Mouse (Mus musculus): ENCODE data around the gene Wdr5b.
"Not testable (repeated sequence)": the region's sequence is repeated elsewhere in the genome, so short reads cannot be mapped to it uniquely, and the experiment has no call there.

DNA sequence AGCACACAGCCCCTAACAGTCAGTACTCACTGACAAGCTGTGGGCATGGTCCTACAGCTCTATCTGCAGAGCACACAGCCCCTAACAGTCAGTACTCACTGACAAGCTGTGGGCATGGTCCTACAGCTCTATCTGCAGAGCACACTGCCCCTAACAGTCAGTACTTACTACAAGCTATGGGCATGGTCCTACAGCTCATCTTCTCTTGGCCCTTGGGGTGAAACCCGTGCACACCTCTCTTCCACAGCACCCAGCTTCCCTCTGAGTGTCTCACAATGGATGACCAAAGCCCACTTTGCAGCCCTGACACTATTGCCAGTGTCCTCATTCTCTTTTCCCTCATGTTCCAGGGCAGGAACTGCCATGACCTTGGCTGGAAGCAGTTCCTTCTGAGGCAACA, 21.5 kb downstream of the Wdr5b start:
- TF ChIP-seq CTCF (IDR thresholded peaks at IDR 0.05; ENCODE audit: control insufficient read depth, insufficient read depth, insufficient read length); USF1 (IDR thresholded peaks at IDR 0.05; ENCODE audit: low read depth); MYOG (IDR thresholded peaks at IDR 0.05; ENCODE audit: control insufficient read depth, extremely low read depth, insufficient read length); MAX (IDR thresholded peaks at IDR 0.05): not testable (repeated sequence)

All from C2C12 (cell line).